Mouse (Mus musculus) MEL (cell line): ENCODE measurements around the gene Fosb.

Experiments used
- CTCF ChIP-seq, 3 experiments: IDR thresholded peaks in 2 of 3; conservative IDR thresholded peaks in 1 of 3; 2 replicates each; pipeline ENCODE4 v1.5.1; 2011 to 2012; ENCODE audit warnings: low read length in 3 of 3, low read depth in 2 of 3, mild to moderate bottlenecking in 2 of 3, improper control_type of control experiment in 1 of 3, inconsistent platforms in 1 of 3, mixed read lengths in 1 of 3, moderate library complexity in 1 of 3; ENCODE audit not compliant: control insufficient read depth in 1 of 3, insufficient read depth in 1 of 3, poor library complexity in 1 of 3, severe bottlenecking in 1 of 3
- E2F4 ChIP-seq: IDR thresholded peaks from 2 replicates; pipeline ENCODE4 v1.6.1; 2011; ENCODE audit warnings: low read depth, low read length, improper control_type of control experiment, borderline replicate concordance
- GATA1 ChIP-seq: IDR thresholded peaks from 2 replicates; pipeline ENCODE4 v1.6.1; 2011; ENCODE audit warnings: low read depth, low read length, improper control_type of control experiment
- MAFK ChIP-seq: IDR thresholded peaks from 2 replicates; pipeline ENCODE4 v1.6.1; 2011; ENCODE audit warnings: low read depth, mild to moderate bottlenecking, low read length, improper control_type of control experiment, borderline replicate concordance
- MAZ ChIP-seq: IDR thresholded peaks from 2 replicates; pipeline ENCODE4 v1.6.1; 2012; ENCODE audit warnings: low read depth, mild to moderate bottlenecking, inconsistent platforms, low read length, improper control_type of control experiment
- MYB ChIP-seq: IDR thresholded peaks from 2 replicates; pipeline ENCODE4 v1.6.1; 2011; ENCODE audit warnings: mild to moderate bottlenecking, low read depth, low read length, improper control_type of control experiment
- NRF1 ChIP-seq: IDR thresholded peaks from 2 replicates; pipeline ENCODE4 v1.6.1; 2014; ENCODE audit warnings: low read depth, mild to moderate bottlenecking, inconsistent platforms, low read length, improper control_type of control experiment, moderate library complexity; ENCODE audit not compliant: poor library complexity, insufficient read depth, severe bottlenecking
- POLR2A ChIP-seq, 2 experiments: IDR thresholded peaks; 2 replicates each; pipeline ENCODE4 v1.6.1; 2011 to 2012; ENCODE audit warnings: low read length in 2 of 2, mild to moderate bottlenecking in 2 of 2, control low read depth in 1 of 2, improper control_type of control experiment in 1 of 2, low read depth in 1 of 2, moderate library complexity in 1 of 2; ENCODE audit not compliant: control insufficient read depth in 1 of 2, insufficient read depth in 1 of 2, poor library complexity in 1 of 2
- POLR2AphosphoS2 ChIP-seq: IDR thresholded peaks from 2 replicates; pipeline ENCODE4 v1.6.1; 2011; ENCODE audit warnings: low read length, improper control_type of control experiment
- RAD21 ChIP-seq: IDR thresholded peaks from 2 replicates; pipeline ENCODE4 v1.6.1; 2011; ENCODE audit warnings: mild to moderate bottlenecking, low read depth, low read length, improper control_type of control experiment
- RCOR1 ChIP-seq: IDR thresholded peaks from 2 replicates; pipeline ENCODE4 v1.6.1; 2012; ENCODE audit warnings: low read depth, mild to moderate bottlenecking, inconsistent platforms, low read length, improper control_type of control experiment
- UBTF ChIP-seq: IDR thresholded peaks from 2 replicates; pipeline ENCODE4 v1.6.1; 2012; ENCODE audit warnings: low read depth, mild to moderate bottlenecking, inconsistent platforms, low read length, improper control_type of control experiment, moderate library complexity, borderline replicate concordance; ENCODE audit not compliant: insufficient read depth
- USF2 ChIP-seq, 2 experiments: IDR thresholded peaks; 2 replicates each; pipeline ENCODE4 v1.6.1; 2011 to 2012; ENCODE audit warnings: improper control_type of control experiment in 2 of 2, low read length in 2 of 2, borderline replicate concordance in 1 of 2, inconsistent platforms in 1 of 2, low read depth in 1 of 2, mild to moderate bottlenecking in 1 of 2; ENCODE audit not compliant: insufficient read depth in 1 of 2

DNA sequence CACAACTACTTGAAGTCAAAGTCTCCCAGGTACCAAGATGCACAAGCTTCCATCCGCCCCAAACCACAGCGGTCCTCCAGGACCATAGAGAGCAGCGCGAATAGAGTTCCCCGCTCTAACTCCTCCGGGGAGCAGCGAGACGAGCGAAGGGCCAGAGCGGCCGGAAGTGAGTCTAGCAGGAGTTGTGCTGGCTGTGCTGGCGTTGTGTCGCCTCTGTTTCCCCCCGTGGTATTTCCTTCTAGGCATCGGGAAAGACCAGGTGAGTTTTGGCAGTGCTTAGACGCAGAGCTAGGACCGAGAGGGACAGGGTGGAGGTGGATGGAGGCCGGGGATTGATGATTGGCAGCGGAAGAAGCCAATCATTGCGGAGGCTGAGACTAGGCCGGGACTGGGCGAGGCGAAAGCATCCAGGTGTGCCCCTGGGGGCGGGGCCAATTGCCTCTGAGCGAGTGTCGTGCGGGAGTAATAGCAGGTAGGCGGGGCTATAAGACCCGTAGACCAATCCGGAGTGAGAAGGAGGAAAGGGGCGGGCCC, 35.2 kb upstream of the Fosb start:
- TF ChIP-seq USF2 (IDR thresholded peaks at IDR 0.05; ENCODE audit: borderline replicate concordance in 1 of 2, insufficient read depth in 1 of 2, low read depth in 1 of 2, low read length in 2 of 2) = no peak
- peak in 1 of 2 experiments; percentile 65; a peak in 2 of 4 replicates for TF ChIP-seq POLR2A (IDR thresholded peaks at IDR 0.05; ENCODE audit: control insufficient read depth in 1 of 2, insufficient read depth in 1 of 2, low read depth in 1 of 2, low read length in 2 of 2, poor library complexity in 1 of 2)
- TF ChIP-seq POLR2AphosphoS2 = no peak
- no peak for TF ChIP-seq MYB
- no peak for TF ChIP-seq CTCF (IDR thresholded peaks at IDR 0.05 in 2 of 3, conservative IDR thresholded peaks at IDR 0.05 in 1 of 3; ENCODE audit: control insufficient read depth in 1 of 3, insufficient read depth in 1 of 3, low read depth in 2 of 3, low read length in 3 of 3, poor library complexity in 1 of 3, severe bottlenecking in 1 of 3)
- TF ChIP-seq NRF1 = no peak
- TF ChIP-seq MAFK = no peak
- no peak for TF ChIP-seq RCOR1
- TF ChIP-seq RAD21 = no peak
- no peak for TF ChIP-seq E2F4
- TF ChIP-seq GATA1 = no peak
- no peak for TF ChIP-seq UBTF
- no peak for TF ChIP-seq MAZ
